Mouse (Mus musculus): ENCODE data around the gene Mesd. TPM values are rescaled to one million over a fixed set of nuclear protein-coding genes. Genes with fewer than 3 reads are reported as not detected.

Mesd gene
- 51.4 and 55.6 TPM in 2 replicates for polyA plus RNA-seq (2014; fragmentation: Nextera tagmentation; extraction: Ambion mirVana)

DNA sequence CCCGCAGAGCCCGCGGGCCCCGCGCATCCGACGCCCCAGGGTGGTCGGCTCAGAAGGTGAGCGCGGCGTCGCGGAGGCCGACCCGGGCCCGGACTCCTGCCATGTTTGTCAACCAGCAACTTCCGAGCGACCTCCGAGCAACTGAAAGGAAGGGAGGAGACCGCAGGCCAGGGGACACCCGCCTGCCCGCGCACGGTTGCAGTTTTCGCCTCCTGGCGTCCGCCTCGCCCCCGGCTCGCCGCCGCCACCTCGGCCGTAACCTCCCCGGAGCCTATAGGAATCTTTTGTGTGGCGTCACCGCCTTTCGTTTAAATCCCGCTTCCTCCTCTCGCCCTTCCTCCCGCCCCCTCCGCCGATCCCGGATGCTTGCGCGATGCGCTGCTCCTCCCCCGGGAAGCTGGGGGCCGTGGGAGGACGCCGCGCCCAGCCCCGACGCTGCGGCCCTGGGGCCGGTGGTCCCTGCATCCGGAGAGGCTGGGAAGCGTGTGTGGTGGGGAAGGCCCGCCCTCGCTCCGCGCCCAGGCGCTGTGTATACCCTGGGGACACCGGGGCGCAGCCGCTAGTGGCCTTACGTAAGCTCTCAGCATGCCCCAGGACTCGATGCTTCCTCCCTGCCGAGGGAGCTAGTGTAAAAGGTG lies at the start of gene Mesd, which contains the start of gene Tlnrd1:
Gene Mesd, plus strand, starts transcription at position 446 of the 638 bp plus-strand sequence.
Gene Tlnrd1, minus strand, starts transcription at position 285 of the 638 bp plus-strand sequence.
- Histone ChIP-seq H3K4me3 (ENCODE audit: low read depth, low read length) (peak within 1 kb of the TSS; percentile 79), H3K27ac (ENCODE audit: low read depth, low read length) (peak within 1 kb of the TSS; percentile 93), H3K9ac (replicated peaks; ENCODE audit: low read depth, low read length) (peak within 1 kb of the TSS; percentile 90), H3K27me3 (ENCODE audit: control insufficient read depth, insufficient read depth, low read length) (no peaks in the 10 kb centered on the region), H3K4me2 (ENCODE audit: low read depth, low read length) (peak within 1 kb of the TSS; percentile 81), H3K36me3 (ENCODE audit: control insufficient read depth, insufficient read depth, low read length) (no peaks in the 10 kb centered on the region), H3K9me3 (ENCODE audit: control insufficient read depth, low read length) (no peaks in the 10 kb centered on the region), H3K4me1 (ENCODE audit: control insufficient read depth, insufficient read depth, low read length) (peaks cover 22% of the 10 kb centered on the region)
- peak; percentile 84 for ATAC-seq (ENCODE audit: low read depth)
- WGBS = under 1% methylated on average over 67 of the region's 69 CpGs

DNA sequence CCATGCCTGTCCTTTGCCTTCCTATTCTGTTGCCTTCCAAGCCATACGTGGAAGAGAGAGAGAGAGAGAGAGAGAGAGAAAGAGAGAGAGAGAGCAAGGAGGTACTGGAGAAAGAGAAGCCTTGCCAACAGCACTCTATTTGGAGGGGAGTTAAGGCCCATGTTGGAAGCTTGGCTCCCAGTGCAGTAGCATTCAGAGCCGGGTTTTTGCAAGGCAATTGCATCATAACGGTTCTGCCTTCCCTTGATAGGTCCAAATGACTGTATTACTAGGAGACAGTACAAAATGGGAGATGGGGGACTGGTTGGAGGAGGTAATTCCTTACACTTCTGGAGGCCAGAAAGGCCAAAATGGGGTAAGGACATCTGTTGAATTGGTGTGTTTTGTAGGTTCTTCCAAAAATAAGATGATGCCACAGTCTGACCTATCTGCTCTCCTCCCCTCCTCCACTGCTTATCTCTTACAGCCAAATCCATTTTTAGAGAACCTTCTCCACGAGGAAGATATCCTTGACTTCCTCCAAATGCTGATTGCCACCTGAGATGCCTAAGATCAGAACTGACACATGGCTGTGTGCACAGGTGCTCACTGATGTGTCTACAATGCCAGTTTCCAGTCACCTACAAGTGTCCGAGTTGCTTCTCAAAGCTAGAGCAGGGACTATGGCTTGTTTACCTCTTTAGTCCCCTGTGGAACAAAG lies 45.6 kb upstream of the Mesd start:
- Histone ChIP-seq H3K4me1 (ENCODE audit: control insufficient read depth, insufficient read depth, low read length) (no peaks in the 10 kb centered on the region), H3K4me3 (ENCODE audit: low read depth, low read length) (no peak overlapping the region), H3K4me2 (ENCODE audit: low read depth, low read length) (no peak overlapping the region), H3K9ac (replicated peaks; ENCODE audit: low read depth, low read length) (no peak overlapping the region), H3K27me3 (ENCODE audit: control insufficient read depth, insufficient read depth, low read length) (no peaks in the 10 kb centered on the region), H3K9me3 (ENCODE audit: control insufficient read depth, low read length) (no peaks in the 10 kb centered on the region), H3K27ac (ENCODE audit: low read depth, low read length) (no peak overlapping the region), H3K36me3 (ENCODE audit: control insufficient read depth, insufficient read depth, low read length) (no peaks in the 10 kb centered on the region)
- ATAC-seq (ENCODE audit: low read depth) = no peak
- 73% methylated on average over 5 of the region's 5 CpGs for WGBS

DNA sequence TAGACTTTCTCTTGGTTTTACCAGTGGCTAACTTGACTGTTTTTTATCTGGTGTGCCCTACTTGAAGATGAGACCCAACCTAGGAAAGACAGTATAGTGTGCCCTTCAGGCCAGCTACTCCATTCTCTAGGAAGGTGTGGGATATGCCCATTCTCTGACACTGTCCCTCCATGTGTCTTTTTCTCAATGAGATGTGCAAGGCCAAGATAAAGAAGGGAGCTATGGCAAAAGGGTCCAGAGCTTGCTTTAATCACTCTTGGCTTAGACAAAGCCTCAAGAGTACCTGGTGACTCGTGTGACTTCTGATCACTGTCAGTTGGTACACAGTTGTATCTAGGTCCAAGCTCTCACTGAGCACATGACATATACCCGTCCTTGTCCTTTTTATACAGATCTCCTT lies 44.2 kb upstream of the Mesd start:
- no peak overlapping the region for H3K9ac ChIP-seq (replicated peaks; ENCODE audit: low read depth, low read length)
- H3K4me2 ChIP-seq (ENCODE audit: low read depth, low read length) = no peak overlapping the region
- H3K9me3 ChIP-seq (ENCODE audit: control insufficient read depth, low read length) = no peaks in the 10 kb centered on the region
- 82% methylated on average over 2 of the region's 2 CpGs for WGBS
- no peak overlapping the region for H3K27ac ChIP-seq (ENCODE audit: low read depth, low read length)
- H3K4me3 ChIP-seq (ENCODE audit: low read depth, low read length) = no peak overlapping the region
- H3K4me1 ChIP-seq (ENCODE audit: control insufficient read depth, insufficient read depth, low read length) = no peaks in the 10 kb centered on the region
- no peaks in the 10 kb centered on the region for H3K36me3 ChIP-seq (ENCODE audit: control insufficient read depth, insufficient read depth, low read length)
- no peaks in the 10 kb centered on the region for H3K27me3 ChIP-seq (ENCODE audit: control insufficient read depth, insufficient read depth, low read length)
- no peak for ATAC-seq (ENCODE audit: low read depth)

DNA sequence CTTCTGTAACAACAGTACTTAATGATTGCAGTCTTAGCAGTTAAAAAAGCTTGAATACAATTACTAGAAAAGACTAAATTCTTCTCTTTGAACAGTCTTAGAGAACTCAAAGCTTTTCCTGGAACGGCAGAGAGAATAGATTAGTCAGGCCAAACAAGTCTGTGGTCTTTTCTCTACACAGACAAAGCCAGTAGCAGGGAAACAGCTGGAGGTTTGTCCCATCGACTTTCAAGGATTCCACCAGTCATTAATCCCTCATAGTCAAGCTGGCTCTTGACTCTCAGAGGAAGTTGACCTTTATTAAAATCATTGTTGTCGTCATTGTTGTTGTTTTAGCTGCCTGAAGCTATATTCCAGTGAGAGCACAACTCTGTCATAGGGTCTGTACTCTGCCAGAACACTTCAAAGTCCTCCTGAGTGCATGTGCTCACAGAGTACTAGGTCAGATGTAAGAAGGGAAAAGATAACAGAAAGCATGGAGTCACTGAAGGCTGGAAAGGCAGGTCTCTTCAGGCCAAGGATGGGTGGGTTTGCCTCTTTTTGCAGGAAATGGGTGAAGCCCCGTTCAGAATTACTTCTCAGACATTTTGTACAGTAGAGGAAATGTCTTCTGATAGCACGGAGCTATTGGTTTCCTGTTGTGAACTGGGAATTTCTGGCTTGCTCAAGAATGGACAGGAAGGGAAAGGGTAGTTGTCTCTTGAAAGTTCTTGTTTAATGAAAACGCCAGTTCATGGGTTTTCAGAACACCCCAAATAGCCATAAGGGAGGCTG lies 41.6 kb upstream of the Mesd start:
- no peak overlapping the region for H3K27ac ChIP-seq (ENCODE audit: low read depth, low read length)

DNA sequence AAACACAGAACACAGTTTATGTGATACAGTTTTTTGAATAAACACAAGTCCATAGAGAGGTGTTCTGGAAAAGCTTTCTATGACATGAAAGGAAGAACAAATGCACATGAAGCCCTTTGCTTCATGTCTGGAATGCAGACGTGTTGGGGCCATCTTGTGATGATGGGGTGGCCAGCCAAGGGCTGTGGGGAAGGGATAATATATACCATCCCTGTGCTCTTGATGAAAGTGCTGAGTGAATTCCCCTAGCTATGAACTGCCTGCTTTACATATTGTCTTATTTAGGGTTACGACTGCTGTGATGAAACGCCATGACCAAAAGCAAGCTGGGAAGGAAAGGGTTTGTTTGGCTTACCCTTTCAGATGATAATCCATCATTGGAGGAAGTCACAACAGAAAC lies 39.5 kb upstream of the Mesd start:
- WGBS = 88% methylated on average over 3 of the region's 3 CpGs
- no peak overlapping the region for H3K4me2 ChIP-seq (ENCODE audit: low read depth, low read length)

More for the DNA sequence above, 41.6 kb upstream of the Mesd start:
- Histone ChIP-seq H3K36me3 (ENCODE audit: control insufficient read depth, insufficient read depth, low read length) (no peaks in the 10 kb centered on the region), H3K4me2 (ENCODE audit: low read depth, low read length) (no peak overlapping the region), H3K9me3 (ENCODE audit: control insufficient read depth, low read length) (no peaks in the 10 kb centered on the region), H3K4me1 (ENCODE audit: control insufficient read depth, insufficient read depth, low read length) (no peaks in the 10 kb centered on the region), H3K27me3 (ENCODE audit: control insufficient read depth, insufficient read depth, low read length) (no peaks in the 10 kb centered on the region), H3K9ac (replicated peaks; ENCODE audit: low read depth, low read length) (no peak overlapping the region), H3K4me3 (ENCODE audit: low read depth, low read length) (no peak overlapping the region)
- WGBS = 59% methylated on average over 6 of the region's 6 CpGs
- ATAC-seq (ENCODE audit: low read depth) = no peak

DNA sequence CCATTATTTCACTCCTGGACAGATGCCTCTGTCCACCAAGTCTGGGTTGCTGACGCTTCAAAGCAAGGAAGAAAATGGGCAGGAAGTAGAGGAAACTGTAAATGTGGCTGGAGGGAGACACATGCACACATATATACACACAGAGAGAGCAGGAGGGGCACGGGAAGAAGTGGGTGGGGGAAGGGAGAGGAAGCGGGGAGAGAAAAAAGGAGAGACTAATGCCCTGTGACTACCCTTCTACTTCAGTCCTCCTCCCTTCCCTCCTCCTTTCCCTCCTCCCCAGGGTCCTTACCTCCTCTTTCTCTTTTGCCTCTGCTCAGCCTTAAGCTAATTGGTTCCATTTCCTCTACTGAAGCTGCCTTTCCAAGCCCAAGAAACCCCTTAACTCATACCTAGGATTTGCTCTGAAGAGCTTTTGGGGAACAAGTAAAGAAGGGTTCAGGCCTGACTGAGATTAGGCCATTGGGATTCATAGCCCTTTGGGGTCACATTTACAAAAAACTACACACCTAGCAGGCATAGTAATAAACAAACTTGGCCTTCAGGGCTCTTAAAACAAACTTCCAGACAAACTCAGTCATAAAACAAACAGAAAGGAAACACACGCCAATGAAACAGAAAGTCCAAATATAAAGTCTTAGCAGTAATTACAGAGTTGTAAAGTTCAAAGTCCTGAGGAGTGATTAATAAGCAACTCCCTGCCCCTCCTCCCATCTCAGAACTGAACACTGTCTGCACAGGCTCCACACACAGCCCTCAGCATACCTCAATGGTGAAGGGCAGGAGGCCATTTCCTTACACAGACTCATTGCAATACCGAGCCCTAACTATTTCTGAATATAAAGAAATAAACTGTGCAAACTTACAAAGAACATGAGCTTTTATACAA lies 36.8 kb upstream of the Mesd start:
- Histone ChIP-seq H3K27me3 (ENCODE audit: control insufficient read depth, insufficient read depth, low read length) (no peaks in the 10 kb centered on the region), H3K4me3 (ENCODE audit: low read depth, low read length) (no peak overlapping the region), H3K27ac (ENCODE audit: low read depth, low read length) (no peak overlapping the region), H3K4me2 (ENCODE audit: low read depth, low read length) (no peak overlapping the region), H3K9ac (replicated peaks; ENCODE audit: low read depth, low read length) (no peak overlapping the region), H3K9me3 (ENCODE audit: control insufficient read depth, low read length) (no peaks in the 10 kb centered on the region), H3K4me1 (ENCODE audit: control insufficient read depth, insufficient read depth, low read length) (no peaks in the 10 kb centered on the region), H3K36me3 (ENCODE audit: control insufficient read depth, insufficient read depth, low read length) (no peaks in the 10 kb centered on the region)
- WGBS = 71% methylated on average over 5 of the region's 5 CpGs
- no peak for ATAC-seq (ENCODE audit: low read depth)

More for the DNA sequence above, 39.5 kb upstream of the Mesd start:
- no peaks in the 10 kb centered on the region for H3K27me3 ChIP-seq (ENCODE audit: control insufficient read depth, insufficient read depth, low read length)
- H3K36me3 ChIP-seq (ENCODE audit: control insufficient read depth, insufficient read depth, low read length) = no peaks in the 10 kb centered on the region
- H3K27ac ChIP-seq (ENCODE audit: low read depth, low read length) = no peak overlapping the region
- no peaks in the 10 kb centered on the region for H3K9me3 ChIP-seq (ENCODE audit: control insufficient read depth, low read length)
- ATAC-seq (ENCODE audit: low read depth) = no peak
- H3K4me1 ChIP-seq (ENCODE audit: control insufficient read depth, insufficient read depth, low read length) = no peaks in the 10 kb centered on the region
- no peak overlapping the region for H3K9ac ChIP-seq (replicated peaks; ENCODE audit: low read depth, low read length)
- no peak overlapping the region for H3K4me3 ChIP-seq (ENCODE audit: low read depth, low read length)

DNA sequence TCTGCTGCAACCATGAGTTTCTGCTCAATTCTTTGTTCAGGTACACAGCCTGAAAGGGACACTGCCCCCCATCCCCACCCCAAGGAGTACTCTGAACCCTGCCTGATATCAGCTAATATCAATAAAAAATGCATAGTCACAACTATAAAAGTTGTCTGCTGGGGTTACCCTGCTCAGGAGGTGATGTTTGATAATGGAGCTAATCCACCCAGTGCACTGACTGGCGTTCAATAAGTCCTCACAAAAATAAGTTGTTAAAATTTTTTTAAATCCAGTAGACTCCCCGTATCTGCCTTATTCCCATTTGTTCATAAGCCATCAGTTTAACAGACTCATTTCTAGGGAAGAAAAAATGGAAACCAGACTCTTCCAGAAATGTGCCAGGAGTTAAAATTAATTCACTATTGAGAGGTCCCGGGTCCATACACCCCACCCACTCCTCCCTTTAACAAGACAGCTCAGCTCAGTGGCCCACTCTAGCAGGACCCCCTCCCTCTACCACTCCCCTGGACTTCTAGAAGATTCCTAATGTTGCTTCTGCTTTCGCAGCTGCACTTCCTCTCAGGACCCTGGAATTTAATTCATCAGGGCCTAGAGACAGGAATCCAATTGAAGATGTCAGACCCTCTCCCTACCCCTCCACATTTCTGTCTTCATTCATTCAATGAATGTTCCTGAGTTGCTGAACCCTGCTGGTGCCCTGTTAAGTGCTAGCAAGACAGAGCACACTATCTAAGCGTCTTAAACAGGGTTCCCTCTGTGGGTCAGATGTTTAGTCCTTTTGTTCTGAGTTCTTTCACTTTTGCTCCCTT lies 32.5 kb upstream of the Mesd start:
- no peaks in the 10 kb centered on the region for H3K27me3 ChIP-seq (ENCODE audit: control insufficient read depth, insufficient read depth, low read length)
- WGBS = 61% methylated on average over 5 of the region's 5 CpGs
- no peak overlapping the region for H3K4me3 ChIP-seq (ENCODE audit: low read depth, low read length)
- H3K27ac ChIP-seq (ENCODE audit: low read depth, low read length) = no peak overlapping the region
- no peaks in the 10 kb centered on the region for H3K4me1 ChIP-seq (ENCODE audit: control insufficient read depth, insufficient read depth, low read length)
- no peak overlapping the region for H3K9ac ChIP-seq (replicated peaks; ENCODE audit: low read depth, low read length)
- H3K36me3 ChIP-seq (ENCODE audit: control insufficient read depth, insufficient read depth, low read length) = no peaks in the 10 kb centered on the region
- no peak for ATAC-seq (ENCODE audit: low read depth)
- no peaks in the 10 kb centered on the region for H3K9me3 ChIP-seq (ENCODE audit: control insufficient read depth, low read length)
- no peak overlapping the region for H3K4me2 ChIP-seq (ENCODE audit: low read depth, low read length)

All from neural tube, embryonic 14.5 days (tissue).